Mouse (Mus musculus) mouse trophoblast stem cell (cell line): Measurements from ENCODE around the gene Rnase4.

Experiments used
- in situ Hi-C, 2 experiments: fragments of 300-500 bp; cut with MseI, MboI; formaldehyde crosslinking; loops; 2 replicates in 1 of 2; 3 replicates in 1 of 2; pipeline ENCODE4 v1.15.1; 2025

The Rnase4 gene

DNA sequence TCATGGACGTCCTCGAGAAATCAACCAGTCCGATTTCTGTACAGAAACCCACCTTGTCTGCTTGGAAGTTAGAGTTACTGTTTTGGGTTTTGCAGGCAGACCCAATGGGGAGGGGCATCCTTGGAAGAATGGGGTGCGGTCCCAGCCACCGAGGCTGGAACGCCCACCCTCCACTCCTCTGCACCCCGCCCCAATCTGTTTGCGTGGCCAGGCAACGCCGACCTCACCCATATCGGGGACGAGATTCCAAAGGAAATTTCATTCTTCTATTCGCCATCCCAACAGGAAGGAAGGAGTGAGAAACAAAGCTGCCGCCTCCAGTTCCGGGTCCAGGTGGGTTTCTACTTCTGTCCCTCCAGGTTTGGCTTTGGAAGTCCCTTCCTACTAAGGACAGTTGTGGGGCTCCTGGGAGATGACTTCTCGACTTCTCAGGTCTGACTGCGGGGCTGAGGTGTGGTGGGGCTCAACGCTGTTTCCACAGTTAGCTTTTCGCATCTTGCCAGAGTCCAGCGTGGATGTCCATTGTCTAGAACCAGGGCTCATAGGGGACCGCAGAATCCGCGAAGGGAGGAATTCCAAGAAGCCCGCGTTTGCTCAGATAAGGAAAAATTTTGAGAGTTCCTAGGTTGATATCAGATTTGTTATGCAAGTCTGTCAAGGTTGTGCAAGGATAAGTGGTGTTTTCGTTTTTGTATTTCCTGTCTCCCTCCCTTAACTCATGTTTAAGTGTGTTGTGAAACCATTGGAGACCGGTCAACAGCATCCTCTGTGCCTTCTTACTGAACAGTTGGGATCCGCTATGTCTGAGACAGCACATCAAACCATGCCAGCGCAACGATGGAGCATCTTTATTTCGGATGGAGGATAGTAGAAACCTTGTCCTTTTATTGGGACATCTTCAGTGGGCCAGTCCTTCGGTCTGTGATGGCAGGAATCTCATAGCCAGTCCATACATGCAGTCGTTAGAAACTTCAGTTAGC, at the start of gene Rnase4, which contains the start of gene Ang:
Gene Rnase4 (plus strand): TSS at position 157 of the 980 bp plus-strand sequence.
Gene Ang (plus strand): TSS at position 230 of the 980 bp plus-strand sequence.
- in situ Hi-C loops, result loop anchor here in 1 of 2 experiments (10.0 kb wide), 1 partner anchor 286 kb away; the partner anchor contains the start of genes Ccnb1ip1 and Parp2

- in situ Hi-C loops, result no loop called here
Observed at GRCm38 (mm10) chr14:51041769-51042168, 49.1 kb upstream of the Rnase4 start, which contains the start of gene Rnase9. Gene Rnase9 (minus strand): TSS chr14:51041869.

GRCm38 (mm10) chr14:51047846-51048245, 43.0 kb upstream of the Rnase4 start:
- in situ Hi-C loops, result no loop called here

GRCm38 (mm10) chr14:51050063-51050462, 40.8 kb upstream of the Rnase4 start, which contains the start of gene Rnase11:
Gene Rnase11 (minus strand): TSS chr14:51050163.
- in situ Hi-C loops, result no loop called here

DNA sequence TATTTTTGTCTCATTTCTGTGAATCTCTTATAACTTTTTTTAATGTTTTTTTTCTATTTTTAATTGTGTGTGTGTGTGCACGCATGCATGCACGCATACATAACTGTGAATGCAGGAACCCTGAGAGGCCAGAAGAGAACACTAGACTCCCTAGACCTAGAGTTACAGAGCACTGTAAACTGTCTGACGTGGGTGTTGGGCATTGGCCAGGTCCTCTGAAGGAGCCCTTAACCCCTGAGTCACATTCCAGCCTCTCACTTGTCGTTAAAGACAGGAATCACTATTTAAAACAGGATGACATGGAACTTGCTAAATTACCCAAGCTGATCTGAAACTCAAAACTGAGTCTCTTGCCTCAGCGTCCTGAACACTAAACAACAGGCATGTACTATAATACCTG, 38.9 kb upstream of the Rnase4 start:
- in situ Hi-C loops, result no loop called here

GRCm38 (mm10) chr14:51053176-51053575, 37.7 kb upstream of the Rnase4 start:
- in situ Hi-C loops, result no loop called here

GRCm38 (mm10) chr14:51054243-51055237, 36.3 kb upstream of the Rnase4 start:
- in situ Hi-C loops, result no loop called here

DNA sequence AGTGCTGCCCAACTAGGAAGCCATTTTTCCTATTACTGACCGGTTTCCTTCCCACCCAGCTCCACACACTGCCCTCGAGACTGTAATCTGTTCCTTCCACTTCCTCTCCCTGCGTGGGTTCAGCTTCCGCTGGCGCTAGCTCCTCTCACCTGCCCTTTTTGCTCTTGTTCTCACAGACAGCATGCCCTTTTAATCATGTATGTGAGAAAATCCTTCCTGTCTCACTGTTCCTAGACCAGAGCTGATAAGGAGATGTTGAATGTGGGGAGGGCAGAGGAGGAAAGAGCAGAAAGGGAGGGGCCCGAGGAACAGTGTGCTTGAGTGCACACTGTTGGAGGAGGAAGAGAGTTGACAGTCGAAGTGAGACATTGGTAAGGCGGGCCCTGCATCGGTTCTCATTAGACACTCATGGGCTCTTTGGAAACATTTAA, 33.5 kb upstream of the Rnase4 start, which contains the start of gene Rnase12:
Gene Rnase12 (minus strand): TSS at position 261 of the 431 bp plus-strand sequence.
- in situ Hi-C loops, result no loop called here

DNA sequence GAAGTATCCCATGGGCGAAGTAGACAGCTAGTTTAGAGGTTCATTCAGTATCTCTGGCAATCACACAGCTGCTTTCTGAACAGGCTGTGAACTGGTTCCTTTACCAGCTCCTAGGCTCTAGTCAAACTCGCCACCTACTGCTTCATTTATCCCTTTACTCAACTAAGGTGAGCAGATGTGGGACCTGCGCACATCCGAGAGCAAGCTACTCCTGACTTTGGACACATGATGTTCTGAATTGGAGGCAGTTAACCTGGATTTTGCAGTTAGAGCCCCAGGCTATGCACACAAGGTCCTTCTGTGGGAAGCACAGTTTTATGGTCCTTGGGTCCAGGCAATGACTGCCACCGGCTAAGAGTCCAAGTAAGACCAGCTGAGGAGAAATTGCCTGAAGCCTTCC, 30.1 kb upstream of the Rnase4 start:
- in situ Hi-C loops, result loop anchor here (5.0 to 10.0 kb wide), 2 partner anchors 33 to 246 kb away; no protein-coding TSS in a partner anchor

DNA sequence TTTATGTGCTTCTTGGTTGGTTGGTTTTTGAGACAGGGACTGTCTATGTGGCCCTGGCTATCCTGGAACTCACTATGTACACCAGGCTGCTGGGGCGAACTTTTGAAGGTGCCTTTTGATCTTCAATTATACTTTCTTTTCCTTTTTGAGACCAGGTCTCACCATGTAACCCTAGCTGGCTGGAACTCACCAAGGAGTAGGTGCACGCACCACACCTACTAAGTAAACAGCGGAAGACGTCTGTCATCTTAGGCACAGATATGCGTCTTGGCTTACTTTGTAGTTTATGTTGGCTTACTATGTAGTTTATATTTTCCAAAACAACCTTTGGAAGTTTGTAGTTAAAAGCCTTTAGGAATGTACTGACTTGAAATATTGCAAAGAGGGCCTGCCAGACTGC, 21.9 kb upstream of the Rnase4 start:
- in situ Hi-C loops, result loop anchor here in 1 of 2 experiments (10.0 kb wide), 1 partner anchor 254 kb away; no protein-coding TSS in a partner anchor

- in situ Hi-C loops, result loop anchor here in 1 of 2 experiments (10.0 kb wide), 1 partner anchor 255 kb away; no protein-coding TSS in a partner anchor
Observed at GRCm38 (mm10) chr14:51069617-51070016, 21.3 kb upstream of the Rnase4 start.

DNA sequence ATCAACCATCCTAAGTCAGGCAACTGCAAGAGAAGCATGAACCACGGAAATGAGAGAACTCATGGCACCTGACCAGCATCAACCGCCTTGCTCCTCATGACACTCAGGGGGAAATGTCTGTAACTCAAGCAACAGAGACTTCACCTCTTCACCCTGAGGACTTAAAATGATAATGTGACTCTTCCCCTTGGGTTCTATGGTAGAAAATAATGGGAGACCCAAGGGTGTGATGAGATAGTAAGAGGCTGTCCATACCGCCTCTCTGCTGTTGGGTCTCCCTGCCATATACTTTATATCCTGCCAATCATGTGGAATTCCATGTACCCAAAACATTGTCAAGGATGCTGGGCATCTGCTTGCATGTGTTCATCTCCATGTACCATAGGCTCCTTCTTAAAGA, 16.5 kb upstream of the Rnase4 start, which contains the start of gene Olfr750:
Gene Olfr750 (minus strand): TSS at position 101 of the 400 bp plus-strand sequence.
- in situ Hi-C loops, result no loop called here

DNA sequence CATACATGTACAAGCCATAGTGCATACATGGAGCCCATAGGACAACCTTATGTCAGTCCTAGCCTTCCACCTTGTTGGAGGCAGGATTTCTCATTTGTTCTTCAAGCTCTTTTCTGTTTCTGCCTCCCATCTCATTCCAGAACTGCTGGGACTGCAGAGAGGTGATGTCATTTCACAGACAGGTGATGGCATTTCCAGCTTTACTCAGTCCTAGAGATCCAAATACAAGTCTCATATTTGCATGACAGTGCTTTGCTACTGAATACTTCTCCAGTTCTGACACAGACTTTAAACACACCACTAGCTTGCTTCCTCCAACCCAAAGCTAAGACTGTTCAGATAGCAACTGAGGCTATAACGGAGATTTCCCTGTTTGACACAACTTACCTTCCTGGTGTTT, 11.7 kb upstream of the Rnase4 start:
- in situ Hi-C loops, result no loop called here

GRCm38 (mm10) chr14:51081035-51081434, 9.8 kb upstream of the Rnase4 start:
- in situ Hi-C loops, result no loop called here

- in situ Hi-C loops, result no loop called here
Observed at GRCm38 (mm10) chr14:51082599-51083581, 8.0 kb upstream of the Rnase4 start.

- in situ Hi-C loops, result no loop called here
Observed at GRCm38 (mm10) chr14:51083805-51084204, 7.1 kb upstream of the Rnase4 start.

DNA sequence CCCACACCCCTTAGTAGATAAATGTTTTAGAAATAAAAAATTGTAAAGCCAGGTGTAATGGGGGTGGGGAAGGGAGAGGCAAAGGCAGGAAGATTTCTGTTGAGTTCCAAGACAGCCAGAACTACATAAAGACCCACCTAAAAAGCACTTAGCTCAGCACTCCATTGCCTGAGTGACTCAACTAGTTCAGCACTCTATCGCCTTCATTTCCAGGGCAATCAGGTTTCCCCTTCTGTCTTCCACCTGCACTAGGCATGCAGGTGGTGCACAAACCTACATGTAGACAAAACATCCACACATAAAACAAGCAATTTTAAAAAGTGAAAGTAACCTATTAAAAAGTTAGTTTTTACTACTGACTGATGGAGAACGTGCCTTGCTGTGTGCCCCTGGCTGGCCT, 5.8 kb upstream of the Rnase4 start:
- in situ Hi-C loops, result no loop called here

DNA sequence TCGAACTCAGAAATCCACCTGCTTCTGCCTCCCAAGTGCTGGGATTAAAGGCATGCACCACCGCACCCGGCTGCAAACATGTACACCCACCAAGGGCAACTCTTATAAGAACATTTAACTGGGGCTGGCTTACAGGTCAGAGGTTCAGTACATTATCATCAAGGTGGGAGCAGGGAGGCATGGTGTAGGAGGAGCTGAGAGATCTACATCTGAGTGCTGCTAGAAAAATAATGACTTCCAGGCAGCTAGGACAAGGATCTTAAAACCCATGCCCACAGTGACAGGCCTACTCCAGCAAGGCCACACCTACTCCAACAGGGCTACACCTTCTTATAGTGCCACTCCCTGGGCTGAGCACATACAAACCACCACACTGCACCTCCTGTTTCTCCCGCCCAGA, 5.0 kb upstream of the Rnase4 start:
- in situ Hi-C loops, result no loop called here

DNA sequence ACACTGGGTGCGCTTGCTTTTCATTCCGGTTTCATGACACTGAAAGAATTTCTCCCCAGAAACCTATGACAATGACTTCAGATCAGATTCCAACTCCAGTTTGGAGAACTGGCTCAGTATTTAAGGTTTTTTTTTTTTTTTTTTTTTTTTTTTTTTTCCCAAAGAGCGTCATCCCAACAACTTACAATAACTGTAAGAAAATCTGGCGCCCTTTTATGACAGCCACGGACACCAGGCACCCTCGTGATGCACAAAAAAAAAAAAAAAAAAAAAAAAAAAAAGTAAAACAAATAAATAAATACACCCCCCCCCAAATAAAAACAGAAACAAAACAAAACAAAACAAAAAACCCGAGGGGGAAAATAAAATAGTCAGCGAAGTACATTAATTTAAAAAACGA, 3.1 kb upstream of the Rnase4 start:
- in situ Hi-C loops, result no loop called here
